Mouse (Mus musculus) embryo, embryonic 10 days (tissue): ENCODE data around the gene Arhgef26.

ENCODE experiments used
- DNase-seq: peaks from one replicate; pipeline ENCODE4 v3.0.0-alpha.2; 2015; ENCODE audit warnings: low spot score

Arhgef26 gene

GRCm38 (mm10) chr3:62382853-62383252, 44.7 kb downstream of the Arhgef26 start:
- no peak for DNase-seq

GRCm38 (mm10) chr3:62392636-62393035, 54.5 kb downstream of the Arhgef26 start:
- no peak for DNase-seq

DNA sequence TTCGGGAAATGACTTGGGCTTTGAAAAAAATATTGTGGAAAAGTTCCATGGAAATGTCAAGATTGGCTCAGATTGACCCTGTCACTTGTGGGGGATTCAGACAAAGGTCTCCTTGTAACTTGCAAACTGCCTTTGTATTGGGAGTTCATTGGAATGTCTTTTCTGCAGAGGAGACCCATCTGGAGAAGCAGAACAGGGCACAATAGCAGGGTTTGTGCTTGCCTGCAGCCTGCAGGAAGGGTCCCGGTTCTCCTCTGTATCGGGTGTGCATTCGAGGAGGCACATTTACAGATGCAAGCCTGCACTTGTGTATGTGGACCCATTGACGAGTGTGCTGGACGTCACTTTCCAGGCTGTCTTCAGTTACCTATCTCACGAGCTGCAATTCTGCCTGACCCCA, 56.1 kb downstream of the Arhgef26 start:
- DNase-seq = peak; percentile 58

GRCm38 (mm10) chr3:62395368-62395767, 57.2 kb downstream of the Arhgef26 start:
- DNase-seq = no peak

DNA sequence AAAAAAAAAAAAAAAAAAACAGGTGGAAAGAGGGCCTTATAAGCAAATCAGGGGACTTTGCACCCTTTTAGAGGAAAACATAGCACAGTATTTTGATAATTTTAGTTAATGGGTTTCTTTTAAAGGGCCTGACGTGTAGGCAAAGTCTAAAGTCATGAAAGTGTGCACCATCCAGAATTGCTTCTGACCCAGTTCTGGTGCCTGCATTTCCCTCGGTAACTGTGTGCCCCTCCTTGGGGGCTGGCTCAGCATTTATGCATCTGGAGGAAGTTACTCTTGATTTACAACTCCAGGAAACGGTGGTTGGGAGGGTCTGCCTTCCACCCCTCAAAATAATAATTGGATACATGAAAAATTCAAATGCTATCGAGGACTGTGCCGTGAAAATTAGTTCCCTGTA, 58.0 kb downstream of the Arhgef26 start:
- no peak for DNase-seq

GRCm38 (mm10) chr3:62398094-62398493, 60.0 kb downstream of the Arhgef26 start:
- DNase-seq = no peak

DNA sequence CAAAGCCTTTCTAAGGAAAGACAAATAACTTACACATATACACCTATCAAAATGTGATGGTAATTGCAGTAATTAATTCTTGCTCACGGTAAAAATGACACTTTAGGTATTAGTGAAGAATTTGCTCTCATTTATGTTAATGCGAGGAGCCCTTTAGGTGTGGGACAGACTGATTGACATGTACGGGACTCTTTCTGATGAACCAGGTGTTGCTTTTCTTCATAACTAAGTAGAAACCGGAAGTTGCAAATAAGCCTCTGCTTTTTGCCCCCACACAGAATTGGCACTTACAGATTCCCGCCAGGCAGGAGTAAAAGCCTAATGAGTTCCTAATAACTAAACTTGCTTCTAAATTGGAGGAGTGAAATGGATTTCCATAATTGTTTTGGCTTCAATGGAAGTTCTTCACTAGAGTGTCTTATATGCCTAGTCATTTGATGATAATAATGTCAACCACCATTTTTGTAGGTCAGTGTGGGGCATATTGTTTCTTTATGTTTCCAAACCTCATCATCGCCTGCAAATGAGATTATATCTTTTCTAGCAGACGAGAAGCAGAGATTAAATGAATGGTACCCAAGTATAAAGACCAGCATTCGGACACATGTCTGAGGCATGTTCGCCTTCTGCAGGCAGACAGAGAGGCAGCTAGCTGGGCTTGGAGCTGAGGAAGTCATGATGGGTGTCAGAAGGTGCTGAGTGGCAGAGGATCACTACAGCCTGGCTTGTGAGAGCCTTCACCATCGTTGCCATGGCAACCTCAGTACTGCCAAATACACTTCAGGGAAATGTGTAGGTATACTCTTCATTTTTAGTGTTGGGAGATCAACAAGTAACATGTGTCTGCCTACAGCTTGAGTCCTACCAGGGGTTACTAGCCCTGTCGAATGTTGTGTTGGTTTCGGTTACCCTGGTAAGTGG, 61.9 kb downstream of the Arhgef26 start:
- peak; percentile 20 for DNase-seq

GRCm38 (mm10) chr3:62402466-62402865, 64.3 kb downstream of the Arhgef26 start:
- DNase-seq = no peak

- no peak for DNase-seq
Observed at GRCm38 (mm10) chr3:62404477-62405246, 66.5 kb downstream of the Arhgef26 start.

GRCm38 (mm10) chr3:62409555-62410182, 71.5 kb downstream of the Arhgef26 start:
- DNase-seq = peak; percentile 12

DNA sequence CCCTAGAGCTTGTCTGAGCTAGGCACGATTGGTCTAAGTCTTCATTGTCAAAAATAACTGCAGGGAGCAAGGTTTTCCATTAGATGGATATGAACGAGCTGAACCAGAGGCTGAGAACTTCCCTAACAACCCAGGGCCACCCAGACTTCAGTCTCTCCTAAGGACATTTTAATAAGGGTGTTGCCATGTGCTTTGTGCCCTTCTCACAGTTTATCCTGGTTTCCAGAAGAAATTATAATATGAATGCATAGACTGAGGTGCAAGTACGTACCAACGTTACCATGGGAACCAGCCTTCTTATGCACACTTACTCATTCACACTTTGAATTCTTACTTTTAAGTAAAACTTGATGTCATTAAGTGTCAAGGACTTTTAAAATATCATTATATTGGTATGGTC, 72.3 kb downstream of the Arhgef26 start:
- DNase-seq = no peak

- DNase-seq = peak; percentile 16
Observed at GRCm38 (mm10) chr3:62412704-62413103, 74.6 kb downstream of the Arhgef26 start.

DNA sequence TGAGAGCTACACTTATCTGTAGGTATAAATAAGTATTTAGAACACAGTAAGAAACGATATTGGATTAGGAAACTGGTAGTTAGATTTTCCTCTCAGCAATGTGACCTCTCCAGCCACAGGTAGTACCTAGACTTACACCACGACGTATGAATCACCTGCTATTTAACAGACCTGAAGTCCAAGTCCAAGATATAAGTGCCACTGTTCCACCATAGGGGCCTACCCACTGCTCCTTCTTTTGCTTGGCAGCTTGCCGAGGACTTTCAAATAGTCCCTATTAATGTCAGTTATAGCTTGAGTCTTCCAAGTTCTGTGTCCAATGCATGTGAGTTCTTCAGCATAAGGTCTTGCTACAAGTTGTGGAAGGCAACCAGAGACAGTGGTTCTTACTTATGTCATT, 76.8 kb downstream of the Arhgef26 start:
- no peak for DNase-seq

DNA sequence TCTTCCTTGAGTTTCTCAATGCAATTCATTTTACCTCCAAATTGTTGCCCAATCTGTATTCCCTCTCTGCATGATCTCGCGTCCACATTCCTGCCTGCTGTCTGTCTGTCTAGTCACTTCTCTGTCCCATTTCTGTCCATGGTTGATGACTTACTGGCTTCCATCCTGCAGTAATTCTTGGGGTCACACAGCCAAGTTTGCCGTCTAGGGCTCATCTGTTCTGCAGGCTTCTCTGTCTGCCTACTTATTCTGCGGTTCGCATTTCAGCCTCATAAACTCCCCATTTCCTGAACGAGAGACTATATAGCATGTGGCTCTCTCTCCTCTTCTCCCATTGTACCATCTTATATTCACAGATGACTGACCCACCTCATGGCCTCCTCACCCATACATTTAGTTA, 79.3 kb downstream of the Arhgef26 start:
- DNase-seq = no peak

- DNase-seq = no peak
Observed at GRCm38 (mm10) chr3:62418387-62419138, 80.4 kb downstream of the Arhgef26 start.

GRCm38 (mm10) chr3:62433675-62434074, 95.5 kb downstream of the Arhgef26 start:
- no peak for DNase-seq

GRCm38 (mm10) chr3:62435923-62436322, 97.8 kb downstream of the Arhgef26 start:
- DNase-seq = no peak

- DNase-seq = peak; percentile 12
Observed at GRCm38 (mm10) chr3:62440431-62440969, 102.4 kb downstream of the Arhgef26 start.

GRCm38 (mm10) chr3:62443582-62444194, 105.5 kb downstream of the Arhgef26 start:
- no peak for DNase-seq

GRCm38 (mm10) chr3:62446271-62446670, 108.1 kb downstream of the Arhgef26 start:
- no peak for DNase-seq

DNA sequence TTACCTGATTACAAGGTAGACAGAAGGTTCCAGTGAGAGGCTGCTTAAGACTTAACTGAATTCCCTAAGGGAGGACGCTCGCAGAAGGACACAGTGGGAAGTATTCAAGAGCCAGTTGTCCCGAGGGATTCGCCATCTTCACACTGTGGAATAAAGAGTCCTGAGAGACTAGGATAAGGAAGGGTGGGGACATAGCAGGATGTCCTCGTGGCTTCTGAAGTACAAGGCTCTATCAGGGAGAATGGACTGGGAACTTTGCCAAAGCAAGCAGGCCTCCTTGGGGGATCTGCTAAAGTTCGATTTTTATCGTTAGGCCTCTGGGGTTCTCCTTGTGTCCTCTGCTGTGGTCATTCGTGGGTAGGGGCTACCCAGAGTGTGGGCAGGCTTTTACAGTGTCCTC, 109.0 kb downstream of the Arhgef26 start:
- DNase-seq = no peak
